Mouse (Mus musculus): ENCODE measurements at regions not wholly inside any gene's neighbourhood (a gene's known extent, or its start where the extent isn't known, plus 50 kb on each side); places are given as distances from the start of the nearest gene placed in this dataset.

GRCm38 (mm10) chr8:86280093-86280721 is 300.3 kb downstream of the Abcc12 start:
- WGBS (ENCODE audit: insufficient replicate concordance), result 71% methylated on average over 18 of the region's 18 CpGs
- ATAC-seq (no peak), DNase-seq (no peak)
- H3K36me3 ChIP-seq (replicated peaks; ENCODE audit: insufficient read depth, low read length), result no peaks in the 10 kb centered on the region
- H3K9ac ChIP-seq (replicated peaks), result no peak overlapping the region
- H3K4me1 ChIP-seq (ENCODE audit: insufficient read depth), result no peaks in the 10 kb centered on the region
- no peak overlapping the region for H3K4me3 ChIP-seq (ENCODE audit: low read depth, low read length)
- no peak overlapping the region for H3K4me2 ChIP-seq (ENCODE audit: low read depth, low read length)
- no peaks in the 10 kb centered on the region for H3K9me3 ChIP-seq (ENCODE audit: low read length)
- TF ChIP-seq EP300 (IDR thresholded peaks at IDR 0.05; ENCODE audit: low read depth) (no peak), CTCF (IDR thresholded peaks at IDR 0.05; ENCODE audit: low read depth) (no peak)
- no peaks in the 10 kb centered on the region for H3K27me3 ChIP-seq (ENCODE audit: insufficient read depth, low read length)
- no peak overlapping the region for H3K27ac ChIP-seq (ENCODE audit: low read depth)

GRCm38 (mm10) chr8:86275699-86276098 is 304.8 kb downstream of the Abcc12 start:
- H3K27me3 ChIP-seq (ENCODE audit: insufficient read depth, low read length), result no peaks in the 10 kb centered on the region
- H3K27ac ChIP-seq (ENCODE audit: low read depth), result no peak overlapping the region
- H3K36me3 ChIP-seq (replicated peaks; ENCODE audit: insufficient read depth, low read length), result no peaks in the 10 kb centered on the region
- ATAC-seq (no peak), DNase-seq (no peak)
- WGBS (ENCODE audit: insufficient replicate concordance), result 49% methylated on average over 4 of the region's 4 CpGs
- H3K9me3 ChIP-seq (ENCODE audit: low read length), result no peaks in the 10 kb centered on the region
- H3K4me1 ChIP-seq (ENCODE audit: insufficient read depth), result no peaks in the 10 kb centered on the region
- H3K4me3 ChIP-seq (ENCODE audit: low read depth, low read length), result no peak overlapping the region
- H3K9ac ChIP-seq (replicated peaks), result no peak overlapping the region
- no peak overlapping the region for H3K4me2 ChIP-seq (ENCODE audit: low read depth, low read length)
- TF ChIP-seq CTCF (IDR thresholded peaks at IDR 0.05; ENCODE audit: low read depth), result no peak
- TF ChIP-seq EP300 (IDR thresholded peaks at IDR 0.05; ENCODE audit: low read depth), result no peak

- no peak for ATAC-seq
- TF ChIP-seq EP300 (IDR thresholded peaks at IDR 0.05; ENCODE audit: low read depth), result no peak
- no peak for TF ChIP-seq CTCF (IDR thresholded peaks at IDR 0.05; ENCODE audit: low read depth)
- H3K27ac ChIP-seq (ENCODE audit: low read depth), result no peak overlapping the region
- no peak overlapping the region for H3K4me3 ChIP-seq (ENCODE audit: low read depth, low read length)
- DNase-seq, result no peak
- H3K36me3 ChIP-seq (replicated peaks; ENCODE audit: insufficient read depth, low read length), result no peaks in the 10 kb centered on the region
- no peaks in the 10 kb centered on the region for H3K9me3 ChIP-seq (ENCODE audit: low read length)
- WGBS (ENCODE audit: insufficient replicate concordance), result 60% methylated on average over 3 of the region's 3 CpGs
- H3K27me3 ChIP-seq (ENCODE audit: insufficient read depth, low read length), result no peaks in the 10 kb centered on the region
- no peak overlapping the region for H3K9ac ChIP-seq (replicated peaks)
- H3K4me2 ChIP-seq (ENCODE audit: low read depth, low read length), result no peak overlapping the region
- no peaks in the 10 kb centered on the region for H3K4me1 ChIP-seq (ENCODE audit: insufficient read depth)
Observed at GRCm38 (mm10) chr8:86273811-86274210, 306.7 kb downstream of the Abcc12 start.

- DNase-seq, result no peak
- H3K27ac ChIP-seq (ENCODE audit: low read depth), result no peak overlapping the region
- no peaks in the 10 kb centered on the region for H3K9me3 ChIP-seq (ENCODE audit: low read length)
- WGBS (ENCODE audit: insufficient replicate concordance), result 19% methylated on average over 1 of the region's 1 CpGs
- H3K9ac ChIP-seq (replicated peaks), result no peak overlapping the region
- ATAC-seq, result no peak
- TF ChIP-seq CTCF (IDR thresholded peaks at IDR 0.05; ENCODE audit: low read depth), result no peak
- no peak for TF ChIP-seq EP300 (IDR thresholded peaks at IDR 0.05; ENCODE audit: low read depth)
- no peaks in the 10 kb centered on the region for H3K4me1 ChIP-seq (ENCODE audit: insufficient read depth)
- H3K27me3 ChIP-seq (ENCODE audit: insufficient read depth, low read length), result no peaks in the 10 kb centered on the region
- H3K36me3 ChIP-seq (replicated peaks; ENCODE audit: insufficient read depth, low read length), result no peaks in the 10 kb centered on the region
- no peak overlapping the region for H3K4me2 ChIP-seq (ENCODE audit: low read depth, low read length)
- H3K4me3 ChIP-seq (ENCODE audit: low read depth, low read length), result no peak overlapping the region
Observed at GRCm38 (mm10) chr8:86272626-86273025, 307.9 kb downstream of the Abcc12 start.

- H3K4me2 ChIP-seq (ENCODE audit: low read depth, low read length), result no peak overlapping the region
- H3K4me3 ChIP-seq (ENCODE audit: low read depth, low read length), result no peak overlapping the region
- TF ChIP-seq CTCF (IDR thresholded peaks at IDR 0.05; ENCODE audit: low read depth) (no peak), EP300 (IDR thresholded peaks at IDR 0.05; ENCODE audit: low read depth) (no peak)
- ATAC-seq, result no peak
- H3K27me3 ChIP-seq (ENCODE audit: insufficient read depth, low read length), result no peaks in the 10 kb centered on the region
- no peak overlapping the region for H3K27ac ChIP-seq (ENCODE audit: low read depth)
- WGBS (ENCODE audit: insufficient replicate concordance), result 81% methylated on average over 6 of the region's 6 CpGs
- H3K36me3 ChIP-seq (replicated peaks; ENCODE audit: insufficient read depth, low read length), result no peaks in the 10 kb centered on the region
- H3K4me1 ChIP-seq (ENCODE audit: insufficient read depth), result no peaks in the 10 kb centered on the region
- H3K9ac ChIP-seq (replicated peaks), result no peak overlapping the region
- H3K9me3 ChIP-seq (ENCODE audit: low read length), result no peaks in the 10 kb centered on the region
- no peak for DNase-seq
Observed at GRCm38 (mm10) chr8:86271477-86271876, 309.0 kb downstream of the Abcc12 start.

- Histone ChIP-seq H3K4me1 (ENCODE audit: insufficient read depth) (no peaks in the 10 kb centered on the region), H3K4me3 (ENCODE audit: low read depth, low read length) (no peak overlapping the region), H3K9ac (replicated peaks) (no peak overlapping the region), H3K27me3 (ENCODE audit: insufficient read depth, low read length) (no peaks in the 10 kb centered on the region), H3K9me3 (ENCODE audit: low read length) (no peaks in the 10 kb centered on the region), H3K4me2 (ENCODE audit: low read depth, low read length) (no peak overlapping the region), H3K36me3 (replicated peaks; ENCODE audit: insufficient read depth, low read length) (no peaks in the 10 kb centered on the region), H3K27ac (ENCODE audit: low read depth) (no peak overlapping the region)
- TF ChIP-seq CTCF (IDR thresholded peaks at IDR 0.05; ENCODE audit: low read depth) (no peak), EP300 (IDR thresholded peaks at IDR 0.05; ENCODE audit: low read depth) (no peak)
- WGBS (ENCODE audit: insufficient replicate concordance), result 76% methylated on average over 5 of the region's 5 CpGs
- ATAC-seq, result no peak
- no peak for DNase-seq
Observed at GRCm38 (mm10) chr8:86258011-86258410, 322.5 kb downstream of the Abcc12 start.

- H3K27me3 ChIP-seq (ENCODE audit: insufficient read depth, low read length), result no peaks in the 10 kb centered on the region
- H3K4me1 ChIP-seq (ENCODE audit: insufficient read depth), result no peaks in the 10 kb centered on the region
- H3K4me3 ChIP-seq (ENCODE audit: low read depth, low read length), result no peak overlapping the region
- no peak overlapping the region for H3K27ac ChIP-seq (ENCODE audit: low read depth)
- H3K36me3 ChIP-seq (replicated peaks; ENCODE audit: insufficient read depth, low read length), result no peaks in the 10 kb centered on the region
- H3K9ac ChIP-seq (replicated peaks), result no peak overlapping the region
- DNase-seq (no peak), ATAC-seq (no peak)
- no peak for TF ChIP-seq CTCF (IDR thresholded peaks at IDR 0.05; ENCODE audit: low read depth)
- TF ChIP-seq EP300 (IDR thresholded peaks at IDR 0.05; ENCODE audit: low read depth), result no peak
- H3K4me2 ChIP-seq (ENCODE audit: low read depth, low read length), result no peak overlapping the region
- no peaks in the 10 kb centered on the region for H3K9me3 ChIP-seq (ENCODE audit: low read length)
Observed at GRCm38 (mm10) chr8:86255431-86255830, 325.1 kb downstream of the Abcc12 start.
